Mouse (Mus musculus): ENCODE measurements around the gene Gimd1. TPM values are rescaled to one million over a fixed set of nuclear protein-coding genes. Genes with fewer than 3 reads are reported as not detected.

The Gimd1 gene
- polyA plus RNA-seq (2016; fragmentation: Nextera tagmentation; extraction: Ambion mirVana), result not detected in 2 replicates

DNA sequence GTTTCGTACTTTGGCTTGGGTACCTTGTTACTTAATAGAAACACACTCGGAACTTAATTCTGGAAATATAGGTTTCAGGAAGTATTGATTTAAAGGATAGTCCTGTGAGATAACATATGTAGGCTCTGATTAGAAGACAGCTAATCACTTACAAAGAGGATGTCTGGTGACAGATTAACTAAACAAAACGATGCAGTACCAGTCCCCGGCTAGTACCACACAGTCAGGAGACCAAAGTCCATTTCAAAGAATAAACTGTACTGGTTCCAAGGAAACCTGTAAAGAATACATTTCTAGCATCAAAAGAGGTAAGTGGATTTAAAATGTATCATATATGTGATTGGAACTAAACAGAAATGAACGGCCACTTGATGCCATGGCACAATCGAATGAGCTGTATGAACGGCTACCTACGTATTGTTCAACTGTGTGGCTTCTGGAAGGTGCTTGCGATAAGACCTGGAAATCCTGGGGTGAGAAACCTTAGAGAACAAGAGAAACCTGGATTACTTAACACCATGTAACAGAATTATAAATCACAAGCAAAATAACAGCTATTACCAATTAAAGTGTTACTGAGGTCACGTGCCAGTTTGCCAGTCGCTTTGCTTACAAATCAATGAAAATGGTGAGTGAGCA, at the start of gene Gimd1:
Gene Gimd1 (plus strand): TSS at position 220 of the 639 bp plus-strand sequence.
- no peaks in the 10 kb centered on the region for H3K27me3 ChIP-seq
- ATAC-seq (ENCODE audit: insufficient number of reproducible peaks, insufficient read depth, low FRiP score, low TSS enrichment, low read depth), result no peak
- no peak within 1 kb of the TSS for H3K4me3 ChIP-seq (replicated peaks)
- H3K27ac ChIP-seq, result no peak within 1 kb of the TSS
- no peak within 1 kb of the TSS for H3K4me2 ChIP-seq
- H3K9ac ChIP-seq (replicated peaks), result no peak within 1 kb of the TSS
- H3K4me1 ChIP-seq (replicated peaks), result no peaks in the 10 kb centered on the region
- WGBS, result 89% methylated on average over 11 of the region's 11 CpGs
- H3K36me3 ChIP-seq, result no peaks in the 10 kb centered on the region
- no peaks in the 10 kb centered on the region for H3K9me3 ChIP-seq

- 75% methylated on average over 3 of the region's 3 CpGs for WGBS
- no peak for ATAC-seq (ENCODE audit: insufficient number of reproducible peaks, insufficient read depth, low FRiP score, low TSS enrichment, low read depth)
- H3K4me3 ChIP-seq (replicated peaks), result no peak overlapping the region
Observed at GRCm38 (mm10) chr3:132581198-132581597, 48.4 kb upstream of the Gimd1 start.

GRCm38 (mm10) chr3:132582339-132582738, 47.3 kb upstream of the Gimd1 start:
- Histone ChIP-seq H3K36me3 (no peaks in the 10 kb centered on the region), H3K9me3 (no peaks in the 10 kb centered on the region), H3K27ac (0 out of 2 replicates have a peak overlapping the region, but pooled peaks have one; percentile 3), H3K4me2 (no peak overlapping the region), H3K9ac (replicated peaks) (no peak overlapping the region), H3K27me3 (no peaks in the 10 kb centered on the region), H3K4me3 (replicated peaks) (no peak overlapping the region), H3K4me1 (replicated peaks) (0 out of 2 replicates have a peak, but pooled peaks cover 4% of the 10 kb centered on the region)
- peak; percentile 83 for ATAC-seq (ENCODE audit: insufficient number of reproducible peaks, insufficient read depth, low FRiP score, low TSS enrichment, low read depth)
- 44% methylated on average over 4 of the region's 4 CpGs for WGBS

More at GRCm38 (mm10) chr3:132581198-132581597, 48.4 kb upstream of the Gimd1 start:
- no peaks in the 10 kb centered on the region for H3K9me3 ChIP-seq
- no peak overlapping the region for H3K4me2 ChIP-seq
- no peak overlapping the region for H3K27ac ChIP-seq
- no peak overlapping the region for H3K9ac ChIP-seq (replicated peaks)
- no peaks in the 10 kb centered on the region for H3K27me3 ChIP-seq
- 0 out of 2 replicates have a peak, but pooled peaks cover 4% of the 10 kb centered on the region for H3K4me1 ChIP-seq (replicated peaks)
- no peaks in the 10 kb centered on the region for H3K36me3 ChIP-seq

DNA sequence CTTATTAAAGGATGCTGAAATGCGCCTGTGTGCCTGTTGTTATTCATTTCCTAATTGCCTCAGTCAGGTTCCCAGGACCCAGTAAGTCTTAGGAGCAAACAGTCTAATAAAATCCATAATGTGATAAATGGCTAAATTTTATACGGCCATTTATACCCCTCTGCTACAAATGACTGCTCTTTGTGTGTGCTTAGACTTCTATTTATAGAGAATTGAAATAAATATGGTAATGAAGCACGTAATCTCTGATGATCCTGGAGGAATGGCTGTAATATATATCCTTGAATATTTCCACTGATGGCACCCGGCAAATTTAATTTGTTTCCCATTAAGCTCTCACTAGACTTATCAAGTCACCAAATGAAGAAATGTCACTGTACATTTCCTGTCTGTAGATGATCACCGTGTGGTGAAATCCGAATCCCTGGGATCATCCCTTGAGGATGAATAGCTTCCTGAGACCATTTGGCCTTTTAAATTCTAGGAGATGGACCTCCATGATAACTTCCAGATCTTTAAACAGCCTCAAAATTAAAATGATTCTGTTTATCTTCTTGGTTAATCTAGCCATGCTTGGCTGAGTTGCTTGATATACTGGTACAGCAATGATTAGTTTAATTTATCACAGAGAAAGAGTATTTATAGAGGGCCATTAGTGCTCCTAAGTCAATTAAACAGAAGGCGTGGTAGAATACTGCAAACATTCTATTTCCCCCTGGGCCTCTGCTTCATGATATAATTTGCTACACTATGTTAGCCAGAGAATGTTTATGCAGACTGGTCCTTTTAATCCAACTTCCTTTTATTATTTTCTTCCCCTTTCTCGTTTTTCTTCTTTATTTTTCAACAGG, 44.3 kb upstream of the Gimd1 start:
- WGBS, result 63% methylated on average over 8 of the region's 8 CpGs
- H3K9ac ChIP-seq (replicated peaks), result no peak overlapping the region
- no peaks in the 10 kb centered on the region for H3K27me3 ChIP-seq
- no peaks in the 10 kb centered on the region for H3K9me3 ChIP-seq
- H3K4me2 ChIP-seq, result no peak overlapping the region
- no peak for ATAC-seq (ENCODE audit: insufficient number of reproducible peaks, insufficient read depth, low FRiP score, low TSS enrichment, low read depth)
- H3K4me3 ChIP-seq (replicated peaks), result no peak overlapping the region
- H3K27ac ChIP-seq, result no peak overlapping the region
- H3K36me3 ChIP-seq, result no peaks in the 10 kb centered on the region
- peaks cover 8% of the 10 kb centered on the region; the same call in 1 of the 2 replicates for H3K4me1 ChIP-seq (replicated peaks)

DNA sequence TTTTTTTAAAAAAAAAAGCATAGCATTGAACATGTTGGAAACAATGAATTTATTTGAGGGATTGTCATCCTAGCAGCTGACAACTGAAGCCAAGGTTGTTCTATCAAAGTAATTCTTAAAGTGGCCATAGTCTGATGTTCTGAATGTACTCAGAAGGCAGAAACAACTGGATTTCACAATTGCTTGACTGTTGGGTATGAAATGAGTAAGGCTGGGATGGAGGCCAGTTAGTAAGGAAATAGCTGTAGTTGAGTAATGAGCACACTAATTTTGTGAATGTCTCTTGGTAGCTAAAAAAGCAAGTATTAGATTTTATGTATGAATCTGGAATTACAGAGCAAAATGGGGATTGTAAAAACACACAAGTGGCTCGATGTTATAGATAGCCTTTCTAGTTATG, 41.5 kb upstream of the Gimd1 start:
- H3K27ac ChIP-seq, result no peak overlapping the region
- no peak for ATAC-seq (ENCODE audit: insufficient number of reproducible peaks, insufficient read depth, low FRiP score, low TSS enrichment, low read depth)
- WGBS, result 80% methylated on average over 1 of the region's 1 CpGs

DNA sequence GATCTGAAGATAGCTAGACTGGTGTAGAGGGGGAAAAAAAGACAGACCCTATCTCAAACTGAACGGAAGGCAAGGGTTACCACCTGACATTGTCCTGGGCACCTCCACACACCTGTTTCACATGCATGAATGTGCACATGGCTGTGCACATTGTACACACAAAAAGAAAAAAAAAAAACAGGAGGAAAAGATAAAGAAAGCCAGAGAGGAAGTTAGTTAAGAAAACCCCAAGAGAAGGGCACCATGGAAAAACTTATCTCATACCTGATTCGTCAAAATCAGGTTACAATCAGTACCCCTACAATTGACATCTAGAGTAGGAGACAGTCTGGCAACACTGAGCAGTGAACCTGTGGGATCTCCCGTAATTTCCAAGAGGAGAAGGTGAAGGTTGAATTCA, 39.6 kb upstream of the Gimd1 start:
- no peak for ATAC-seq (ENCODE audit: insufficient number of reproducible peaks, insufficient read depth, low FRiP score, low TSS enrichment, low read depth)
- no peak overlapping the region for H3K4me2 ChIP-seq
- no peak overlapping the region for H3K4me3 ChIP-seq (replicated peaks)
- H3K9ac ChIP-seq (replicated peaks), result no peak overlapping the region
- no peaks in the 10 kb centered on the region for H3K36me3 ChIP-seq
- H3K4me1 ChIP-seq (replicated peaks), result peaks cover 4% of the 10 kb centered on the region; the same call in 1 of the 2 replicates
- H3K27me3 ChIP-seq, result no peaks in the 10 kb centered on the region
- 59% methylated on average over 3 of the region's 3 CpGs for WGBS
- H3K27ac ChIP-seq, result peak overlapping the region; percentile 36; the same call in 1 of the 2 replicates
- H3K9me3 ChIP-seq, result no peaks in the 10 kb centered on the region

More for the DNA sequence above, 41.5 kb upstream of the Gimd1 start:
- no peak overlapping the region for H3K4me3 ChIP-seq (replicated peaks)
- H3K9ac ChIP-seq (replicated peaks), result no peak overlapping the region
- H3K36me3 ChIP-seq, result no peaks in the 10 kb centered on the region
- H3K27me3 ChIP-seq, result no peaks in the 10 kb centered on the region
- H3K4me2 ChIP-seq, result no peak overlapping the region
- H3K4me1 ChIP-seq (replicated peaks), result peaks cover 4% of the 10 kb centered on the region; the same call in 1 of the 2 replicates
- no peaks in the 10 kb centered on the region for H3K9me3 ChIP-seq

GRCm38 (mm10) chr3:132590604-132591003, 39.0 kb upstream of the Gimd1 start:
- Histone ChIP-seq H3K4me2 (no peak overlapping the region), H3K27me3 (no peaks in the 10 kb centered on the region), H3K9ac (replicated peaks) (no peak overlapping the region), H3K4me1 (replicated peaks) (peaks cover 4% of the 10 kb centered on the region; the same call in 1 of the 2 replicates), H3K4me3 (replicated peaks) (no peak overlapping the region), H3K9me3 (0 out of 2 replicates have a peak, but pooled peaks cover 2% of the 10 kb centered on the region), H3K27ac (no peak overlapping the region), H3K36me3 (no peaks in the 10 kb centered on the region)
- 36% methylated on average over 1 of the region's 1 CpGs for WGBS
- ATAC-seq (ENCODE audit: insufficient number of reproducible peaks, insufficient read depth, low FRiP score, low TSS enrichment, low read depth), result no peak; the same call in 1 of the 2 replicates

GRCm38 (mm10) chr3:132628741-132629140, 879 bp upstream of the Gimd1 start:
- no peak for ATAC-seq (ENCODE audit: insufficient number of reproducible peaks, insufficient read depth, low FRiP score, low TSS enrichment, low read depth)
- H3K27ac ChIP-seq, result no peak overlapping the region
- no peaks in the 10 kb centered on the region for H3K9me3 ChIP-seq
- H3K36me3 ChIP-seq, result no peaks in the 10 kb centered on the region
- H3K9ac ChIP-seq (replicated peaks), result no peak overlapping the region
- H3K4me3 ChIP-seq (replicated peaks), result no peak overlapping the region
- no peak overlapping the region for H3K4me2 ChIP-seq
- 52% methylated on average over 8 of the region's 8 CpGs for WGBS
- no peaks in the 10 kb centered on the region for H3K4me1 ChIP-seq (replicated peaks)
- H3K27me3 ChIP-seq, result no peaks in the 10 kb centered on the region

DNA sequence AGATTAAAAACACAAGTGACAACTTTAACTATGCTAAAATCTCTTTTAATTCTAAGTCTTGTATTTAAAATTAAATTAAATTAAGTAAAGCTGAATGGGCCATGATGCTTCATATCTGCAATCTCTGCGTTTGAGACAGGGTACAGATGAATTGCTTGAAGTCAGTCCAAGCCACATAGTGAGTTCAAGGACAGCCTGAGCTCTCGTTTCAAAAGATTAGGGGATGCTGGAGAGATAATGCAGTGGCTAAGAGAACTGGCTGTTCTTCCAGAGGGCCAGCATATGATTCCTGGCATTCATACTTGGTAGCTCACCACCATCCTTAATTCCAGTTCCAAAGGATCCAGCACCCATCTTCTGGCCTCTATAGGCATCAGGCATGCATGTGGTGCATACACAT, 3.6 kb downstream of the Gimd1 start:
- WGBS, result 64% methylated on average over 2 of the region's 2 CpGs
- ATAC-seq (ENCODE audit: insufficient number of reproducible peaks, insufficient read depth, low FRiP score, low TSS enrichment, low read depth), result no peak
- H3K9me3 ChIP-seq, result no peaks in the 10 kb centered on the region
- H3K27me3 ChIP-seq, result no peaks in the 10 kb centered on the region
- no peaks in the 10 kb centered on the region for H3K4me1 ChIP-seq (replicated peaks)
- no peak overlapping the region for H3K9ac ChIP-seq (replicated peaks)
- no peak overlapping the region for H3K4me2 ChIP-seq
- H3K4me3 ChIP-seq (replicated peaks), result no peak overlapping the region
- H3K36me3 ChIP-seq, result no peaks in the 10 kb centered on the region
- no peak overlapping the region for H3K27ac ChIP-seq

- Histone ChIP-seq H3K27ac (no peak overlapping the region), H3K4me2 (no peak overlapping the region), H3K27me3 (no peaks in the 10 kb centered on the region), H3K4me1 (replicated peaks) (no peaks in the 10 kb centered on the region), H3K9ac (replicated peaks) (no peak overlapping the region), H3K4me3 (replicated peaks) (no peak overlapping the region), H3K9me3 (no peaks in the 10 kb centered on the region), H3K36me3 (no peaks in the 10 kb centered on the region)
- WGBS, result 86% methylated on average over 3 of the region's 3 CpGs
- ATAC-seq (ENCODE audit: insufficient number of reproducible peaks, insufficient read depth, low FRiP score, low TSS enrichment, low read depth), result no peak
Observed at GRCm38 (mm10) chr3:132637080-132637479, 7.5 kb downstream of the Gimd1 start.

- Histone ChIP-seq H3K9ac (replicated peaks) (no peak overlapping the region), H3K4me1 (replicated peaks) (no peaks in the 10 kb centered on the region), H3K27me3 (no peaks in the 10 kb centered on the region), H3K4me2 (no peak overlapping the region), H3K27ac (no peak overlapping the region), H3K4me3 (replicated peaks) (no peak overlapping the region), H3K36me3 (no peaks in the 10 kb centered on the region), H3K9me3 (no peaks in the 10 kb centered on the region)
- 90% methylated on average over 4 of the region's 4 CpGs for WGBS
- ATAC-seq (ENCODE audit: insufficient number of reproducible peaks, insufficient read depth, low FRiP score, low TSS enrichment, low read depth), result no peak
Observed at GRCm38 (mm10) chr3:132644071-132644470, 14.5 kb downstream of the Gimd1 start.

Data from limb, embryonic 12.5 days (tissue).